Mouse (Mus musculus) right cerebral cortex, postnatal 14 days (tissue): ENCODE measurements around the gene Cfap74.
"Not testable (repeated sequence)": the region's sequence is repeated elsewhere in the genome, so short reads cannot be mapped to it uniquely, and the experiment has no call there.

Experiments used
- DNase-seq: peaks from one replicate; pipeline ENCODE4 v3.0.0; 2022

Gene Cfap74

GRCm38 (mm10) chr4:155412124-155412523, 3.1 kb downstream of the Cfap74 start:
- no peak for DNase-seq

- DNase-seq, result no peak
Measured at GRCm38 (mm10) chr4:155413641-155414335, 4.8 kb downstream of the Cfap74 start.

DNA sequence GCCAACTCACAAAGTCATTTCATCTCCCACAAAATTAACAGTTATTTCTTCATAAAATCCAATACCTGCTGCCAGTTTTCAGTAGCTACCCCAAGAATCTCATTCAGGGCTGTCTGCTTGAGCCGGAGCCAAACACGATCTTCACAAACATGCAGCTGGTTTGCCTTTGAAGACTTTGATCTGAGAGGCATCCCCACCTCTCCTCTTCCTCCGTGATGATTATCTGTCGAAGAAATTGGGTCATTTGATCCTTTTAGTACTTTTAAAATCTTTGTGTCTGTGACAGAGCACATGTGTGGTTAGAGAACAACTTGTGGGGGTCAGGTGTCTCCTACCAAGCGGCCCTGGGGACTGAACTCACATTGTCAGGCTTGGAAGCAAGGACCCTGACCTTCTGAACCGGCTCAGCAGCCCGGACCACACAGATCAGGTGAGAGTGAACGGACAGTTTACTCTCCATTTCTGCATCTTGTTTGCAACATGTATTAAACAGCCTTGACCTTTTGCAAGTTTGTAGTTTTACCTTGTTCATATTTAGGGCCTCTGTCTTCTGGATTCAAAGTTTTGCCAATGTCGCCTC, 5.8 kb downstream of the Cfap74 start:
- DNase-seq, result no peak

DNA sequence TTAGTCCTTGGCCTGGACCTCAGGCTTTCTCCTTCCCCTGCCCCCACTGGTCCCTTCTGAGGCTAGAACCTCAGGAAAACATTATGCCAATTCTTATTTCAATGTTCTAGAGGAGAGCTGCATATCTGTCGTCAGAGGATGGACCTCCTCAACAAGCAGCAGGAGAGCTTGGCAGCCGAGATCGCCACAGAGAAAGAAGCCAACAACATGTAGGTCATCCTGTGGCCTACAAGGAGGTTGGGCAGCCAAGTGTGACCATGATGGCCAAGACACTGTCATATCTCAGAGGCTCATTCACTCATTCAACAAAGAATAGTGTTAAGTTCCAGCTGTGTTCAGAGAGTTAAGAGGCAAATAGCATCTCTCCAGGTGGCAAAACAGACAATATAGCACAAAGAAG, 11.1 kb downstream of the Cfap74 start:
- DNase-seq, result no peak

GRCm38 (mm10) chr4:155421412-155422370, 12.7 kb downstream of the Cfap74 start:
- DNase-seq, result not testable (repeated sequence)

GRCm38 (mm10) chr4:155423988-155424387, 15.0 kb downstream of the Cfap74 start:
- no peak for DNase-seq

DNA sequence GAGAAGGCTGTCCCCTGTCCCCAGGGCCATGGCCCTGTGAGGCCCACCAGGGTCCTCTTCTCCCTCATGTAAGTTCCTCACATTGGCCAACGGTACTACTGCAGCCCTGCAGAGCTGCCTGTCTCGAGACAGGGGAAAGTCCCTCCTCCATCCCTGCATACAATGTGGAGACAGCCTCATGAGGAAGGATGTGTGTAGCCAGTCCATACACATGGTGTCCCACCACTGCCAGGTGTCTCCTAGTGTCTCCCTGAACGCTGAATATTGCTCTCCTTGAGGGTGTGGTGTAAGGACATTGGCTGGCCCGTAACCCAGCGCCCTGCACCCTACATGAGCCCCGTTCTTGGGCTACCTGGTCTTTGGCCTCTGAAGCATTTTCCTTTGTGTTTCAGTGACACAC, 17.3 kb downstream of the Cfap74 start:
- no peak for DNase-seq

- no peak for DNase-seq
Measured at GRCm38 (mm10) chr4:155428442-155428841, 19.5 kb downstream of the Cfap74 start.

DNA sequence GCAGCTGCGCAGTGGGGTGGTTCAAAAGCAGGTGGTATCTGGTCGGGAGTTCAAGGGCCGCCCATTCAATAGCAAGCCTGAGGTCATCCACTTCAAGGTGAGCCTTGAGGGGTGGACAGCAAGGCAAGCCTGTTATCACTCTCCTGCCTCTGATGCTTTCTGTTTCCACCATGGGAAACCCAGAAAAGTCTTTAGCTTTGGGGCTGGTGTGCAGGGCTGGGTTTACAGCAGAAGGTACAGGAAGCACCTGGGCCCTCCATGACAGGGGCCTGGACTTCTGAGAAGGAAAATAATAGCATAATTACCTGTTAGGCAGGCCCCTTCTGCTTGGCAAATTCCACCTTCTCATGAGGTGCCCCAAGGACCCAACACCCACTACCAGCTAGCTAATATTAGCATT, 20.2 kb downstream of the Cfap74 start:
- no peak for DNase-seq

DNA sequence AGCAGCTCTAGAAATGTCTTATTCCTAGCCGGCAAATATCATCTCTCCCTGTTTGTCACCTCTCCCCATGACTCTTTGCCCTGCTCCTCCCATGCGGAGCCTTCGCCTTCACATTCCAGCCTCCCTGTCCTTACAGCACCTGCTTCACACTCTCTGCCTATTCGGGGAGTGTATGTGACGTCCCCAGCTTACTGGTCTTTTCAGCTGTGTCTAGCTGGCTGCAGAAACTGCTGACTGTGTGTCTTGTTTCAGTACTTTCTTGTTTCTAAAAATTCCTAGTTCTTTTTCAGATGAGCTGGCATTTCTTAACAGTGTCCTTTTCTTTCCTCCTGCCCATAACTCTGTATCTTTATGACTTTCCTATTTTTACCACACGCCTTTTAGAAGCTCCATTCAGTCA, 23.4 kb downstream of the Cfap74 start:
- no peak for DNase-seq

- DNase-seq, result no peak
Measured at GRCm38 (mm10) chr4:155433993-155434392, 25.0 kb downstream of the Cfap74 start.

GRCm38 (mm10) chr4:155442808-155443207, 33.8 kb downstream of the Cfap74 start:
- no peak for DNase-seq

GRCm38 (mm10) chr4:155451597-155451996, 42.6 kb downstream of the Cfap74 start:
- DNase-seq, result no peak

- no peak for DNase-seq
Measured at GRCm38 (mm10) chr4:155458575-155458974, 49.6 kb downstream of the Cfap74 start.

DNA sequence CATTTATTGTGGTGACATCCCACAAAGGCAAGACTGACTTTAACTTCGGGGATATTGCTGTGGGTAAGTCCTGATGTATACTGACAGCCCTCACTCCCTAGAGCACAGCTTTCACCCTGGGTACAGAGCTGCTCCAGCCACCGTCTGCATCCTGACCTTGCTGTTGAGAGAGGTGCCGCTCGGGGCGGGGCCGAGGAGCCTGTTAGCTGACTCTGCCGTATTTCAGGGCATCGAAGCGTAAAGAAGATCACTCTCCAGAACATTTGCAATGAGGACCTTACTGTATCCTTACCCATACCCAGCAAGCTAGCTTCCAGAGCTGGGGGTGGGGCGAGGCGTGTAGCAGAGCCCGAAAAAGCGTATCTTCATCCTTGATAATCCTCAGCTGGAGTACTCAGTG, 54.1 kb downstream of the Cfap74 start:
- no peak for DNase-seq

GRCm38 (mm10) chr4:155463611-155464010, 54.6 kb downstream of the Cfap74 start:
- DNase-seq, result no peak

GRCm38 (mm10) chr4:155464061-155464460, 55.1 kb downstream of the Cfap74 start:
- DNase-seq, result no peak

DNA sequence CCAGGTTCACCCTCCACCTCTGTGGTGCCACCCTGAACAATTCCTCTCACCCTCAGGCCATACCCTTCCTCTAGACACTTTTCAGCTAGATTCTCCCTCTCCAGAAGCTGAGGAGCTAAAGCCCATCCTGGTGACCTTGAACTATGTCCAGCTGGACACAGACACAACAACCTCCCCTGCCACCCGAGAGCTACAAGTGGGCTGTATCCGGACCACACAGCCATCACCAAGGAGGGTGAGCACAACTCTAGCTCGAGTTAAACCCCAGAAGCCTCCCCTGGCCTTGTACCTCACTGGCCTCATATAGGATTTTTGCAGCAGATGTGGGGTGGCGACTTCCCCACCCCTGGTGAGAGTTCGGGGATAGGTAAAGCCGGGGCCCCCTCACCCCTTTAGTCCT, 56.6 kb downstream of the Cfap74 start:
- DNase-seq, result no peak

DNA sequence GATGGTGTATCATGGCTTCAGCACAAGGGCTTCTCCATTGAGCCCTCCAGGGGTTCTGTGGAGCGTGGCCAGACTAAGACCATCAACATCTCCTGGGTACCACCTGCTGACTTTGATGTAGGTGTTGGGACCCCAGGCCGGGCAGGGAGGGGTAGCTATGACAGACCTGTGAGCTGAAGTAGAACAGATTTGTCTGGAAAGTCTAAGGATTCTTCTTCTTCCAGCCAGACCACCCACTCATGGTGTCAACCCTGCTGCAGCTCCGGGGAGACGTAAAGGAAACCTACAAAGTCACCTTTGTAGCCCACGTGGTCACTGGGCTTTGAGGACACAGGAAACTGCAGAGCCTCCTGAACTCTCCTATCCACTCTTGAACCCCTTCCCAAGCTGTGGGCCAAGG, 57.1 kb downstream of the Cfap74 start:
- no peak for DNase-seq

DNA sequence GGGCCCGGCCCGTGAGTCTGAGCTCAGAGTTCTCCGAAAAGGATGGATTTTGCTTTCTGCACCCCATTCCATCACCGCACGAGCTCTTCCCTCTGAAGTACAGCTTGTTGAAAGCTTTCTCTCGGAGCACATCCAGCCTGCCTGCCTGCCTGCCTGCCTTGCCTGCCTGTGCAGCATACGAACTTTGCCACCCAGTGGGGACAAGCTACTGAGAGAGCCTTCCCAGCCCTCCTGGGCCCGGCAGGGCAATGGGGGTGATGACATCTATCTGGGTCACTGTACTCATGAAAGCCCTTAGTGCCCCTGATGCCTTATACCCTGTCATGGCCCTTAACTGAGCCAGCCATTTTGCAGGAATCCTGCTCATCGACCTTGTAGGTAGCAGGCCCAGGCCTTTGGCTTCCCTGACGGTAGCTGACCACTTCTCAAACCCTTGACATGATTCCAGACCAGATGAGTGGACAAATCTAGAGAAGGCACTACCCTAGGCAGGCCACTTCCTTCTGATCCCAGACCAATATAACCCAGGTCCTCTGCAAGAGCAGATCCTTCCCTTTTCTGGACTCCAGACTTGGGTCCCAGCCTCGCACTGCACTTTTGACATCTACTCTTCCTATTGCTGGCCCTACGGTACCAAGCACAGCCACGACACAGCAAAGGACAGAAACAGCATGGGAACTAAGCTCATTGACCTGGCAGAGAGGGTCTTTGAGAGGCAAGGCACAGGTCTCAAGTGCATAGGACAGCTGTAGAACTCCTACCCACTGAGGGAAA, 58.4 kb downstream of the Cfap74 start:
- DNase-seq, result no peak

- no peak for DNase-seq
Measured at GRCm38 (mm10) chr4:155468952-155469351, 60.0 kb downstream of the Cfap74 start, which contains the start of gene Tmem52. Gene Tmem52 (plus strand): TSS chr4:155469114.

DNA sequence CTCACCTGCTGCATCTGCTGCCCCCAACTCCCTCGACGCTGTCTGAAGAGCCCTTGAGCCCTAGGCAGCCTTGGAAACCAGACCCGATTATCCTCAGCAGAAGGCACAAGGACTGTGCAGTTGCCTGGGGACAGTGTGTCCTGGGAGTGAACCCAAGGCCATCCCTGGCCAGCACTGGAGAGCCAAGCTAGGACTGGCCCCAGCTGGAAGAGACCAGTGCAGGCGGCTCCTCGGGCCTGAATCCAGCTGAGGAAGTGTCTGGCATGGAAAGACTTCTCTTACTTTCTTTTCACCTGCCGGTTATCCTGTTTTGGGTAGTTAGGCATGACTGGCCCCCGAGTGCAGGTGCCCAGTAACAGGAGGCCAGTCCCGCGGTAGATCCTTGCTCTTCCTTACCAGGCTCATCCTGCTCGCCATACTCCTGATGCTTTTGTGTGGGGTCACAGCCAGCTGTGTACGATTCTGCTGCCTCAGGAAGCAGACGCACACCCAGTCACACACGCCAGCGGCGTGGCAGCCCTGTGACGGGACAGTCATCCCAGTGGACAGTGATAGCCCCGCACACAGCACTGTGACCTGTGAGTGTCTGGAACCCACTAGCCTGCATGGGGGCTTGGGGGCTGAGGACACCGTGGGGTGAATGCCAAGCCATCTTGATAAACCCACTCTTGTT, 60.7 kb downstream of the Cfap74 start:
- DNase-seq, result no peak
